Mouse (Mus musculus): ENCODE results near the gene Prrt3.

Prrt3 gene

GRCm38 (mm10) chr6:113444207-113444965 lies 57.3 kb downstream of the Prrt3 start:
- no peak for DNase-seq (ENCODE audit: low spot score in 2 of 2)
